ENCODE assay signal across 8 mouse cellular contexts in the genomic region with DNA sequence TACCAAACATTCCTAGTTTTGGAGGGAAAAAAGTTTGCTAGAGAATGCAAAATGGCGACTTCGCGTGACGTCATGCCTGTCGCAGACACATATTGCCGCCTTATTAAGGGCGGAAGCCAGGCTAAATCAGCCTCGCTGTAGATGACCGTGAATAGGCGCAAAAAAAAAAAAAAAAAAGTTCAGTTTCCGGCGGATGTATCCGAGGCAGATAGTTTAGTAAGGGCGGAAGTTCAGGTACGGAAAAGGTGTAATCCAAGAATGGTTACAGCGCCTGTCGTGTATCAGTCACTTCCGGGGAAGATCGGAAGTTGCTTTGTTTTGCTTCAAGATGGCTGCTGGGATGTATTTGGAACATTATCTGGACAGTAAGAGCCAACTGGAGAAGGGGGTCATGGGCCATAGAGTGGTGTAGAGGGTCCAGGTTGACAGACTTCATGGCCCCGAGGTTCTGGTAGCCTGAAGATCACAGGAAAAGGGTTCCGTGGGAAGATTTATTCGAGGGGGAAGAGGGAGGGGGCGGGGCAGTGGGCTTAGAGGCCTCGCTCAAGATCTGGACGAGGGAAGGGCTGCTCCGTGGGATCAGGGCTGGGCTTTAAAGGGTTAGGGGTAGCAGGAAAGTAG. TPM values are rescaled to one million over a fixed set of nuclear protein-coding genes. Genes with fewer than 3 reads are reported as not detected.
DNase-seq lines count a peak whose midpoint lies in the region; ATAC-seq lines count a peak whose summit lies in the region.

Ing4 (plus strand) TSS at position 228 of the 621 bp plus-strand sequence.

- H3K9ac ChIP-seq in hindbrain, embryonic 12.5 days, result peak within 1 kb of the TSS; percentile 82

- H3K4me3 ChIP-seq in hindbrain, embryonic 12.5 days, result peak within 1 kb of the TSS; percentile 69

- peak; percentile 98 for DNase-seq in NIH3T3 (ENCODE audit: low read depth)
- peak; percentile 93 to 94 for DNase-seq in cerebellum, postnatal 10 days
- peak; percentile 87 to 88 for DNase-seq in frontal cortex, postnatal 10 days (ENCODE audit: low spot score in 2 of 2)
- peak; percentile 83 to 95 for DNase-seq in layer of hippocampus, postnatal 14 days (ENCODE audit: low spot score in 2 of 2)
- DNase-seq in lung, postnatal 14 days, result peak; percentile 93
- DNase-seq in retina, adult 2 months (ENCODE audit: low read depth, low spot score), result peak; percentile 98
- DNase-seq in thymus, postnatal 36 days, result peak; percentile 81 to 88

- peak; percentile 96 for ATAC-seq in hindbrain, embryonic 12.5 days (ENCODE audit: low FRiP score)

- 0% methylated on average over 26 of the region's 26 CpGs for WGBS in hindbrain, embryonic 12.5 days

- H3K9me3 ChIP-seq in hindbrain, embryonic 12.5 days (replicated peaks), result no peaks in the 10 kb centered on the region

- peak within 1 kb of the TSS; percentile 84 for H3K4me2 ChIP-seq in hindbrain, embryonic 12.5 days (replicated peaks)

- no peaks in the 10 kb centered on the region for H3K27me3 ChIP-seq in hindbrain, embryonic 12.5 days

- H3K27ac ChIP-seq in hindbrain, embryonic 12.5 days, result peak within 1 kb of the TSS; percentile 86

- peaks cover 19% of the 10 kb centered on the region for H3K4me1 ChIP-seq in hindbrain, embryonic 12.5 days

- peaks cover 43% of the 10 kb centered on the region for H3K36me3 ChIP-seq in hindbrain, embryonic 12.5 days

RNA-seq across cellular contexts. Expression of gene Ing4, which starts in this region (rescaled TPM):
- polyA plus RNA-seq in hindbrain, embryonic 12.5 days (2016; fragmentation: Nextera tagmentation; extraction: Ambion mirVana), result 151 and 159 TPM in 2 replicates
- 10 to 100 TPM; 62.5 to 62.6 TPM for total RNA-seq in layer of hippocampus, postnatal 14 days (2021)

Comparison
In these comparisons a context has a peak if more than half of its experiments do, and no peak if none do; other contexts are left out.
1. Peak in every context shown above with its lines: DNase-seq, ATAC-seq, H3K4me3 ChIP-seq and H3K27ac ChIP-seq.